Mouse (Mus musculus) liver, embryonic 14.5 days (tissue): Measurements from ENCODE around the gene Fbrsl1. TPM values are rescaled to one million over a fixed set of nuclear protein-coding genes. Genes with fewer than 3 reads are reported as not detected.

Source experiments
- ATAC-seq: fragments of 200-750 bp; cut with Nextera tagmentation; 2 replicates; pipeline ENCODE4 v1.8.0; 2017; ENCODE audit warnings: moderate number of reproducible peaks, mild to moderate bottlenecking, moderate library complexity; ENCODE audit not compliant: insufficient read depth
- DNase-seq, 3 experiments: peaks; one replicate each; pipeline ENCODE4 v3.0.0-alpha.2; 2012 to 2013; ENCODE audit warnings: low read depth in 3 of 3, low spot score in 3 of 3
- H3K27ac ChIP-seq: fragments of 300-500 bp; sonication (generic); 2 replicates; pipeline ENCODE4 v1.5.1; 2014; ENCODE audit warnings: moderate library complexity, mild to moderate bottlenecking, control low read depth, inconsistent platforms
- H3K27me3 ChIP-seq: fragments of 300-500 bp; sonication (generic); 2 replicates; pipeline ENCODE4 v1.6.1; 2014; ENCODE audit warnings: mild to moderate bottlenecking, low read length, moderate library complexity; ENCODE audit not compliant: control insufficient read depth, insufficient read depth
- H3K36me3 ChIP-seq: fragments of 300-500 bp; sonication (generic); replicated peaks from 2 replicates; pipeline ENCODE4 v1.6.1; 2014; ENCODE audit warnings: low read depth; ENCODE audit not compliant: control insufficient read depth, insufficient read depth
- H3K4me1 ChIP-seq, 2 experiments: fragments of 200-500 bp in 1 of 2; fragments of 300-500 bp in 1 of 2; sonication (generic) in 1 of 2; replicated peaks; 2 replicates each; pipeline ENCODE4 v1.6.1; 2012 to 2014; ENCODE audit warnings: antibody characterized with exemption in 1 of 2, inconsistent platforms in 1 of 2, low read length in 1 of 2; ENCODE audit not compliant: control insufficient read depth in 2 of 2, insufficient read depth in 2 of 2
- H3K4me2 ChIP-seq: fragments of 300-500 bp; sonication (generic); 2 replicates; pipeline ENCODE4 v1.6.1; 2014; ENCODE audit warnings: low read depth, mild to moderate bottlenecking, control low read depth, moderate library complexity
- H3K4me3 ChIP-seq, 2 experiments: fragments of 200-500 bp in 1 of 2; fragments of 300-500 bp in 1 of 2; sonication (generic) in 1 of 2; 2 replicates each; pipeline ENCODE4 v1.5.1; 2012 to 2014; ENCODE audit warnings: low read depth in 2 of 2, low read length in 2 of 2, mild to moderate bottlenecking in 2 of 2, control low read depth in 1 of 2, inconsistent platforms in 1 of 2, moderate library complexity in 1 of 2; ENCODE audit not compliant: insufficient read depth in 1 of 2
- H3K9ac ChIP-seq: fragments of 300-500 bp; sonication (generic); replicated peaks from 2 replicates; pipeline ENCODE4 v1.6.1; 2014; ENCODE audit warnings: mild to moderate bottlenecking, control low read depth, moderate library complexity
- H3K9me3 ChIP-seq: fragments of 300-500 bp; sonication (generic); 2 replicates; pipeline ENCODE4 v1.6.1; 2016; ENCODE audit warnings: low read length, mixed read lengths; ENCODE audit not compliant: control insufficient read depth
- CTCF ChIP-seq: IDR thresholded peaks from 2 replicates; pipeline ENCODE4 v1.5.1; 2016; ENCODE audit warnings: antibody characterized with exemption, low read depth, control low read depth
- EP300 ChIP-seq: IDR thresholded peaks from 2 replicates; pipeline ENCODE4 v1.6.1; 2016; ENCODE audit warnings: antibody characterized with exemption, low read depth
- WGBS: fragments of 180-500 bp; shearing (Covaris S2); extraction: QIAGEN DNeasy Blood & Tissue Kit; methylation state at CpG from one replicate; pipeline ENCODE4 v1.1.7; 2014; ENCODE audit not compliant: insufficient replicate concordance; 5-methylcytosine and 5-hydroxymethylcytosine counted together
- polyA plus RNA-seq, 2 experiments: library from polyadenylated mRNA; depleted of rRNA in 1 of 2; stranded (reverse) in 1 of 2; unstranded in 1 of 2; fragments of >200 nt; fragmentation: Nextera tagmentation in 1 of 2; extraction: Ambion mirVana in 1 of 2; gene quantifications; 2 replicates each; pipeline versions ENCODE4 v1.2.1 to v1.2.3; 2012 to 2014

Fbrsl1 gene
- polyA plus RNA-seq, 2 experiments = 4.3 to 9.5 TPM

- DNase-seq = no peak
- no peak overlapping the region for H3K27ac ChIP-seq
- TF ChIP-seq EP300 = no peak
- TF ChIP-seq CTCF = peak; percentile 49
- H3K9ac ChIP-seq = no peak overlapping the region
- no peaks in the 10 kb centered on the region for H3K27me3 ChIP-seq
- no peaks in the 10 kb centered on the region; a peak in 1 of 4 replicates for H3K4me1 ChIP-seq
- H3K4me3 ChIP-seq = no peak overlapping the region
- H3K9me3 ChIP-seq = no peaks in the 10 kb centered on the region
- no peak overlapping the region for H3K4me2 ChIP-seq
- ATAC-seq = no peak
- peaks cover 3% of the 10 kb centered on the region; the same call in 1 of the 2 replicates for H3K36me3 ChIP-seq
Observed at GRCm38 (mm10) chr5:110434816-110435215, 13.5 kb downstream of the Fbrsl1 start.

- no peak for TF ChIP-seq EP300
- TF ChIP-seq CTCF = peak; percentile 76
- Histone ChIP-seq H3K27ac (no peak overlapping the region), H3K9me3 (no peaks in the 10 kb centered on the region), H3K4me3 (no peak overlapping the region), H3K4me2 (no peak overlapping the region), H3K9ac (no peak overlapping the region), H3K4me1 (no peaks in the 10 kb centered on the region), H3K36me3 (peaks cover 3% of the 10 kb centered on the region; the same call in 1 of the 2 replicates), H3K27me3 (no peaks in the 10 kb centered on the region)
- ATAC-seq (peak; percentile 65), DNase-seq (peak in 1 of 3 experiments; percentile 17)
- WGBS = 44% methylated on average over 9 of the region's 9 CpGs
Observed at GRCm38 (mm10) chr5:110429045-110429444, 19.3 kb downstream of the Fbrsl1 start.

- no peak for TF ChIP-seq CTCF
- TF ChIP-seq EP300 = no peak
- no peaks in the 10 kb centered on the region for H3K9me3 ChIP-seq
- whole genome bisulfite sequencing = 70% methylated on average over 3 of the region's 3 CpGs
- no peak overlapping the region for H3K4me3 ChIP-seq
- no peak overlapping the region for H3K27ac ChIP-seq
- no peak for DNase-seq
- H3K4me2 ChIP-seq = no peak overlapping the region
- no peaks in the 10 kb centered on the region for H3K4me1 ChIP-seq
- H3K9ac ChIP-seq = no peak overlapping the region
- H3K27me3 ChIP-seq = no peaks in the 10 kb centered on the region
- peaks cover 3% of the 10 kb centered on the region; the same call in 1 of the 2 replicates for H3K36me3 ChIP-seq
- ATAC-seq = no peak
Observed at GRCm38 (mm10) chr5:110428290-110428689, 20.0 kb downstream of the Fbrsl1 start.

- Histone ChIP-seq H3K4me1 (no peaks in the 10 kb centered on the region), H3K36me3 (no peaks in the 10 kb centered on the region), H3K27ac (no peak overlapping the region), H3K9ac (no peak overlapping the region), H3K4me2 (no peak overlapping the region), H3K4me3 (no peak overlapping the region), H3K9me3 (no peaks in the 10 kb centered on the region), H3K27me3 (no peaks in the 10 kb centered on the region)
- 71% methylated on average over 4 of the region's 4 CpGs for WGBS
- TF ChIP-seq CTCF (no peak), EP300 (no peak)
- no peak for DNase-seq
- no peak for ATAC-seq
Observed at GRCm38 (mm10) chr5:110425187-110425586, 23.1 kb downstream of the Fbrsl1 start.

- H3K4me1 ChIP-seq = no peaks in the 10 kb centered on the region
- H3K4me2 ChIP-seq = no peak overlapping the region
- WGBS = 74% methylated on average over 5 of the region's 5 CpGs
- no peak overlapping the region for H3K9ac ChIP-seq
- no peak for DNase-seq
- no peaks in the 10 kb centered on the region for H3K36me3 ChIP-seq
- no peak overlapping the region for H3K4me3 ChIP-seq
- TF ChIP-seq EP300 = no peak
- no peak for TF ChIP-seq CTCF
- H3K9me3 ChIP-seq = no peaks in the 10 kb centered on the region
- no peak for ATAC-seq
- no peak overlapping the region for H3K27ac ChIP-seq
- H3K27me3 ChIP-seq = no peaks in the 10 kb centered on the region
Observed at GRCm38 (mm10) chr5:110424204-110424603, 24.1 kb downstream of the Fbrsl1 start.
